Mouse (Mus musculus) C2C12 (cell line): ENCODE measurements at regions not wholly inside any gene's neighbourhood (a gene's known extent, or its start where the extent isn't known, plus 50 kb on each side); places are given as distances from the start of the nearest gene placed in this dataset.

Experiments
- CEBPB ChIP-seq: IDR thresholded peaks from one replicate; pipeline ENCODE4 v1.6.1; 2011; ENCODE audit warnings: low read depth, mild to moderate bottlenecking, control low read depth, moderate library complexity
- CTCF ChIP-seq: IDR thresholded peaks from one replicate; pipeline ENCODE4 v1.5.1; 2011; ENCODE audit not compliant: control insufficient read depth, insufficient read depth, insufficient read length
- FOSL1 ChIP-seq: IDR thresholded peaks from one replicate; pipeline ENCODE4 v1.8.0; 2011; ENCODE audit warnings: mild to moderate bottlenecking, low read length; ENCODE audit not compliant: poor library complexity, insufficient read depth, severe bottlenecking
- MAX ChIP-seq: IDR thresholded peaks from one replicate; pipeline ENCODE4 v1.6.1; 2011; ENCODE audit warnings: mild to moderate bottlenecking, control low read depth
- MYOD1 ChIP-seq: IDR thresholded peaks from one replicate; pipeline ENCODE4 v1.6.1; 2011; ENCODE audit warnings: low read depth; ENCODE audit not compliant: control insufficient read depth, insufficient read length
- MYOG ChIP-seq: IDR thresholded peaks from one replicate; pipeline ENCODE4 v1.6.1; 2011; ENCODE audit not compliant: control insufficient read depth, insufficient read length; ENCODE audit errors: extremely low read depth
- USF1 ChIP-seq: IDR thresholded peaks from one replicate; pipeline ENCODE4 v1.6.1; 2011; ENCODE audit warnings: low read depth, mild to moderate bottlenecking, control low read depth, moderate library complexity

DNA sequence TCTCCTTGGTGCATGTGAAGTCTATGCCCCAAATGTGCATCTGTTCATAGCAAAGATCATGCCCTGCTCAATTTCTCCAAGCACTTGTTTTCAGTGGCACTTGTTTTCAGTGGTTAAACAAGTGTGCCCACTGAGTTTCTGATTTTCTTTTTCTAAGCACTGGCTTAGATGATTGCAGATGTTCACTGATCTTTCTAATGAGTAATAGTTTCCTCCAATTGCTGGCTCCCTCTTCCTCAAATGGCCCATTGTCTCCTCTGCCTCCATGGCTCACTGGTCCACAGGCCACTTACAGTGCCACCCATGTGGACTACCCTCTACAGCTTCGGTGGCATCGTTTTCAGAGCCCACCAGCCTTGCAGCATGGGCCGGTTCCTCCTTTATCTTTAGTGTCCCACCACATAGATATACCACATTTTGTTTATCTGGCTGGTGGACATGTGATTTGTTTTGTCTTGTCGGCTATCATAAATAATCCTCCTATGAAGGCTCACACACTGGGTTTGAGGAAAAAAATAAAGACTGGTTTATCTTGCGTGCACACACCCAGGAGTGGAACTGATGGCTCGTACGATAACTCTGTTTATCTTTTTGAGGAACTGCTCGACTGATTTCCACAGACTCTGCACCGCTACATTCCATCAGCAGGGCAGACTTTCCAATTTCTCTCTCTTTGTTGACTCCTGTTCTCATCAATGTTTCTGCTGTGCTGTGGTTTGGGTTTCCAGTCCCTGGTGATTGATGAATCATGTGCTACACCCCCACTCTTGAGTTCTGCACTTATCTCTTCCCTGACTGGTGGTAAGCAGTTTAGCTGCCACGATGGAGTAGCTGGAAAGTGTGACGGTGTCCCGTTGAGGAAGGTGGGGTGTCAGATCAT, 58.2 kb upstream of the Eps8l3 start:
- TF ChIP-seq CTCF: no peak
- TF ChIP-seq USF1: no peak
- TF ChIP-seq MYOG: no peak
- peak; percentile 68 for TF ChIP-seq MAX
- TF ChIP-seq MYOD1: peak; percentile 6
- no peak for TF ChIP-seq CEBPB
- no peak for TF ChIP-seq FOSL1
